In genomic region chr4:126148161-126148961, GRCm38 (mm10) we compare ENCODE assay signal across 8 mouse cellular contexts. TPM values are rescaled to one million over a fixed set of nuclear protein-coding genes. Genes with fewer than 3 reads are reported as not detected.
DNase-seq lines count a peak whose midpoint lies in the region; ATAC-seq and TF ChIP-seq lines count a peak whose summit lies in the region.

No protein-coding gene starts in this region.

- H3K9me3 ChIP-seq in liver, embryonic 16.5 days (replicated peaks; ENCODE audit: control insufficient read depth, low read length): no peaks in the 10 kb centered on the region; the same call in 1 of the 2 replicates
- no peaks in the 10 kb centered on the region for H3K9me3 ChIP-seq in neural tube, embryonic 12.5 days

- TF ChIP-seq POLR2A in bone marrow macrophage, adult 2 months (IDR thresholded peaks at IDR 0.05; ENCODE audit: borderline replicate concordance, low read depth, low read length): no peak

- H3K4me2 ChIP-seq in liver, embryonic 16.5 days (ENCODE audit: low read depth, low read length): peak overlapping the region; percentile 69
- peak overlapping the region; percentile 76 for H3K4me2 ChIP-seq in neural tube, embryonic 12.5 days (replicated peaks)

- H3K4me3 ChIP-seq in bone marrow macrophage, adult 2 months (ENCODE audit: insufficient read depth, low read length): peak overlapping the region; percentile 62
- peak overlapping the region; percentile 58 for H3K4me3 ChIP-seq in liver, embryonic 16.5 days (ENCODE audit: low read depth, low read length)
- H3K4me3 ChIP-seq in neural tube, embryonic 12.5 days: peak overlapping the region; percentile 48

- DNase-seq in CD8-positive naive resting alpha-beta T cell, adult 2 months (ENCODE audit: low read depth in 2 of 2, low spot score in 2 of 2): peak; percentile 34 to 44
- DNase-seq in gastrocnemius, postnatal 25 days: peak; percentile 81
- DNase-seq in urinary bladder, postnatal 14 days (ENCODE audit: low spot score): peak; percentile 70
- DNase-seq in frontal cortex, postnatal 10 days (ENCODE audit: low spot score in 2 of 2): no peak

- peak overlapping the region; percentile 50 for H3K9ac ChIP-seq in liver, embryonic 16.5 days (ENCODE audit: low read depth, low read length)
- H3K9ac ChIP-seq in neural tube, embryonic 12.5 days: peak overlapping the region; percentile 55

- H3K36me3 ChIP-seq in liver, embryonic 16.5 days (ENCODE audit: control insufficient read depth, insufficient read depth): no peaks in the 10 kb centered on the region
- no peaks in the 10 kb centered on the region for H3K36me3 ChIP-seq in neural tube, embryonic 12.5 days

- ATAC-seq in inflammation-experienced regulatory T-cells, adult 6 months: peak; percentile 93
- ATAC-seq in liver, embryonic 16.5 days (ENCODE audit: low read depth): peak; percentile 69
- no peak for ATAC-seq in neural tube, embryonic 12.5 days (ENCODE audit: low FRiP score, low read depth)

- WGBS in liver, embryonic 16.5 days (ENCODE audit: insufficient replicate concordance): under 1% methylated on average over 54 of the region's 67 CpGs
- WGBS in neural tube, embryonic 12.5 days: under 1% methylated on average over 63 of the region's 67 CpGs

- no peak for TF ChIP-seq CTCF in bone marrow macrophage, adult 2 months (IDR thresholded peaks at IDR 0.05; ENCODE audit: low read depth, low read length)

- H3K27me3 ChIP-seq in liver, embryonic 16.5 days (ENCODE audit: control insufficient read depth, insufficient read depth, low read depth, low read length): peaks cover 27% of the 10 kb centered on the region
- peaks cover 31% of the 10 kb centered on the region for H3K27me3 ChIP-seq in neural tube, embryonic 12.5 days (replicated peaks)

- H3K4me1 ChIP-seq in bone marrow macrophage, adult 2 months (ENCODE audit: control insufficient read depth, insufficient read depth, low read length): peaks cover 4% of the 10 kb centered on the region; the same call in 1 of the 2 replicates
- H3K4me1 ChIP-seq in liver, embryonic 16.5 days (ENCODE audit: control insufficient read depth, low read depth, low read length): peaks cover 19% of the 10 kb centered on the region
- peaks cover 9% of the 10 kb centered on the region for H3K4me1 ChIP-seq in neural tube, embryonic 12.5 days

- no peak overlapping the region for H3K27ac ChIP-seq in bone marrow macrophage, adult 2 months (ENCODE audit: insufficient read depth, low read depth, low read length)
- peak overlapping the region; percentile 51 for H3K27ac ChIP-seq in liver, embryonic 16.5 days (ENCODE audit: low read length)
- no peak overlapping the region for H3K27ac ChIP-seq in neural tube, embryonic 12.5 days

RNA-seq across cellular contexts. Expression of gene Eva1b, which starts 0.8 kb away (rescaled TPM):
- 20.7 and 23.1 TPM in 2 replicates for polyA plus RNA-seq in bone marrow macrophage, adult 2 months (2012; ENCODE audit: insufficient read depth, insufficient read length, missing spikeins)
- 1 to 10 TPM; 6.3 to 6.8 TPM for total RNA-seq in gastrocnemius, postnatal 25 days (2021)
- 10 to 100 TPM in 2 of 3 experiments, 1 to 10 TPM in 1; 8.5 to 14.5 (median 11.7) TPM for polyA plus RNA-seq in inflammation-experienced regulatory T-cells, adult 6 months (2017; shearing (Covaris generic))
- polyA plus RNA-seq in liver, embryonic 16.5 days (2015; fragmentation: Nextera tagmentation; extraction: Ambion mirVana): 11.6 and 13.0 TPM in 2 replicates
- 28.7 and 33.5 TPM in 2 replicates for polyA plus RNA-seq in neural tube, embryonic 12.5 days (2016; fragmentation: Nextera tagmentation; extraction: Ambion mirVana)

RNA-seq across cellular contexts. Expression of gene Sh3d21, which starts 14.9 kb away (rescaled TPM):
- polyA plus RNA-seq in bone marrow macrophage, adult 2 months (2012; ENCODE audit: insufficient read depth, insufficient read length, missing spikeins): 1.3 and 2.0 TPM in 2 replicates
- 1 to 10 TPM in 1 of 2 experiments, under 1 TPM in 1; 0.94 to 1.3 TPM for total RNA-seq in gastrocnemius, postnatal 25 days (2021)
- polyA plus RNA-seq in inflammation-experienced regulatory T-cells, adult 6 months (2017; shearing (Covaris generic)): 1 to 10 TPM in 1 of 3 experiments, under 1 TPM in 2; 0.24 to 1.3 (median 0.59) TPM
- polyA plus RNA-seq in liver, embryonic 16.5 days (2015; fragmentation: Nextera tagmentation; extraction: Ambion mirVana): 1.1 and 1.4 TPM in 2 replicates
- polyA plus RNA-seq in neural tube, embryonic 12.5 days (2016; fragmentation: Nextera tagmentation; extraction: Ambion mirVana): 2.0 and 2.1 TPM in 2 replicates

RNA-seq across cellular contexts. Expression of gene Stk40, which starts 44.6 kb away (rescaled TPM):
- 25.5 and 26.5 TPM in 2 replicates for polyA plus RNA-seq in bone marrow macrophage, adult 2 months (2012; ENCODE audit: insufficient read depth, insufficient read length, missing spikeins)
- 10 to 100 TPM; 70.8 to 75.6 TPM for total RNA-seq in gastrocnemius, postnatal 25 days (2021)
- 10 to 100 TPM; 11.0 to 27.7 (median 16.5) TPM for polyA plus RNA-seq in inflammation-experienced regulatory T-cells, adult 6 months (2017; shearing (Covaris generic))
- 12.7 and 12.9 TPM in 2 replicates for polyA plus RNA-seq in liver, embryonic 16.5 days (2015; fragmentation: Nextera tagmentation; extraction: Ambion mirVana)
- 46.2 and 49.4 TPM in 2 replicates for polyA plus RNA-seq in neural tube, embryonic 12.5 days (2016; fragmentation: Nextera tagmentation; extraction: Ambion mirVana)

RNA-seq across cellular contexts. Expression of gene Lsm10, which starts 51.9 kb away (rescaled TPM):
- 37.9 and 38.6 TPM in 2 replicates for polyA plus RNA-seq in bone marrow macrophage, adult 2 months (2012; ENCODE audit: insufficient read depth, insufficient read length, missing spikeins)
- total RNA-seq in gastrocnemius, postnatal 25 days (2021): 1 to 10 TPM; 6.7 to 7.6 TPM
- 10 to 100 TPM; 55.6 to 76.5 (median 73.4) TPM for polyA plus RNA-seq in inflammation-experienced regulatory T-cells, adult 6 months (2017; shearing (Covaris generic))
- 23.3 and 25.3 TPM in 2 replicates for polyA plus RNA-seq in liver, embryonic 16.5 days (2015; fragmentation: Nextera tagmentation; extraction: Ambion mirVana)
- polyA plus RNA-seq in neural tube, embryonic 12.5 days (2016; fragmentation: Nextera tagmentation; extraction: Ambion mirVana): 38.8 and 38.9 TPM in 2 replicates

RNA-seq across cellular contexts. Expression of gene Thrap3, which starts 54.2 kb away (rescaled TPM):
- 230 and 236 TPM in 2 replicates for polyA plus RNA-seq in bone marrow macrophage, adult 2 months (2012; ENCODE audit: insufficient read depth, insufficient read length, missing spikeins)
- 10 to 100 TPM; 90.9 to 92.4 TPM for total RNA-seq in gastrocnemius, postnatal 25 days (2021)
- 100 to 1,000 TPM; 198 to 359 (median 205) TPM for polyA plus RNA-seq in inflammation-experienced regulatory T-cells, adult 6 months (2017; shearing (Covaris generic))
- 78.1 and 78.4 TPM in 2 replicates for polyA plus RNA-seq in liver, embryonic 16.5 days (2015; fragmentation: Nextera tagmentation; extraction: Ambion mirVana)
- 236 and 241 TPM in 2 replicates for polyA plus RNA-seq in neural tube, embryonic 12.5 days (2016; fragmentation: Nextera tagmentation; extraction: Ambion mirVana)

Comparison
In these comparisons a context has a peak if more than half of its experiments do, and no peak if none do; other contexts are left out.
1. DNase-seq: peak in CD8-positive naive resting alpha-beta T cell, adult 2 months (2 of 2), gastrocnemius, postnatal 25 days (single experiment) and urinary bladder, postnatal 14 days (single experiment); none in frontal cortex, postnatal 10 days (0 of 2).
2. Peak in every context shown above with its lines, with median percentiles within 50 percentile points of each other: H3K4me3 ChIP-seq.